Mouse (Mus musculus) thymus, adult 2 months (tissue): ENCODE results near the gene Actl11. TPM values are rescaled to one million over a fixed set of nuclear protein-coding genes. Genes with fewer than 3 reads are reported as not detected.
A peak's percentile ranks its signal among the peaks of the same experiment; 100 is the strongest.

Experiments used
- DNase-seq: peaks from one replicate; pipeline ENCODE4 v3.0.0; 2021
- H3K27ac ChIP-seq: fragments of 200-500 bp; 2 replicates; pipeline ENCODE4 v1.5.1; 2012; ENCODE audit warnings: low read length, control low read depth; ENCODE audit not compliant: control insufficient read depth, insufficient read depth
- H3K27me3 ChIP-seq: fragments of 200-500 bp; 2 replicates; pipeline ENCODE4 v1.6.1; 2012; ENCODE audit warnings: mild to moderate bottlenecking, low read length, moderate library complexity, mixed read lengths; ENCODE audit not compliant: control insufficient read depth, insufficient read depth
- H3K36me3 ChIP-seq: fragments of 200-500 bp; 2 replicates; pipeline ENCODE4 v1.6.1; 2012; ENCODE audit warnings: mild to moderate bottlenecking, low read length, moderate library complexity; ENCODE audit not compliant: control insufficient read depth, insufficient read depth
- H3K4me1 ChIP-seq: fragments of 200-500 bp; replicated peaks from 2 replicates; pipeline ENCODE4 v1.6.1; 2012; ENCODE audit warnings: low read length; ENCODE audit not compliant: control insufficient read depth, insufficient read depth
- H3K4me3 ChIP-seq: fragments of 200-500 bp; 2 replicates; pipeline ENCODE4 v1.5.1; 2012; ENCODE audit warnings: mild to moderate bottlenecking, low read length, control low read depth, moderate library complexity; ENCODE audit not compliant: control insufficient read depth, insufficient read depth
- CTCF ChIP-seq: fragments of 200-500 bp; IDR thresholded peaks from 2 replicates; pipeline ENCODE4 v1.5.1; 2012; ENCODE audit warnings: mild to moderate bottlenecking, control low read depth, low read length, moderate library complexity, borderline replicate concordance; ENCODE audit not compliant: control insufficient read depth, poor library complexity, insufficient read depth; ENCODE audit errors: extremely low read depth
- POLR2A ChIP-seq: fragments of 200-500 bp; IDR thresholded peaks from 2 replicates; pipeline ENCODE4 v1.6.1; 2012; ENCODE audit warnings: mild to moderate bottlenecking, low read length, control low read depth, moderate library complexity; ENCODE audit not compliant: control insufficient read depth, poor library complexity, insufficient read depth; ENCODE audit errors: extremely low read depth
- WGBS: fragments of 180-500 bp; shearing (Covaris S2); methylation state at CpG from one replicate; pipeline ENCODE4 v1.1.7; 2018; 5-methylcytosine and 5-hydroxymethylcytosine counted together
- polyA plus RNA-seq: library from polyadenylated mRNA; depleted of rRNA; stranded (reverse); fragments of >200 nt; gene quantifications from 2 replicates; pipeline ENCODE4 v1.2.3, GENCODE M21; 2012

Gene Actl11
- polyA plus RNA-seq, 1 experiment = 0.11 TPM

GRCm38 (mm10) chr9:107918884-107919283 lies 9.4 kb upstream of the Actl11 start:
- no peaks in the 10 kb centered on the region for H3K27me3 ChIP-seq
- H3K36me3 ChIP-seq = no peaks in the 10 kb centered on the region
- H3K4me3 ChIP-seq = no peak overlapping the region
- 93% methylated on average over 6 of the region's 6 CpGs for WGBS
- H3K27ac ChIP-seq = no peak overlapping the region
- H3K4me1 ChIP-seq = peaks cover 14% of the 10 kb centered on the region
- no peak for DNase-seq
- TF ChIP-seq CTCF (no peak), POLR2A (no peak)

DNA sequence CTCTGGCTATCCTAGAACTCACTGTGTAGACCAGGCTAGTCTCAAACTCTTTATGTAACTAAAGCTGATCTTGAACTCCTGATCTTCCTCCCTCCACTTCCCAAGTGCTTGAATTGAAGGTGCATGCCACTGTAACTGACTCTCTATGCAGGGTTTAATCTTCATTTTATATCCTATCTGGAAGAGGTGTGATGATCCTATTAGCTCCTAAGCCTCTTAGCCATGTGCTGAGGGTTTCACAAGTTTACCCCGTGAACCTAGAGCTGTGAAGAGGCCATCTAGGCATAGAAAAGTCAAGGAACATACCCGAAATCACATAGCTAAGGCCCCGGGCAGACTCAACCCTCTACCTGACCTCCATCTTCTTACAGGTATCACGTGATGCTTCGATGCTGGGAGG lies 8.8 kb upstream of the Actl11 start:
- no peak overlapping the region for H3K4me3 ChIP-seq
- no peak for DNase-seq
- WGBS = 91% methylated on average over 5 of the region's 5 CpGs
- no peak for TF ChIP-seq POLR2A
- TF ChIP-seq CTCF = no peak
- H3K27ac ChIP-seq = no peak overlapping the region
- H3K4me1 ChIP-seq = peaks cover 19% of the 10 kb centered on the region
- H3K27me3 ChIP-seq = no peaks in the 10 kb centered on the region
- H3K36me3 ChIP-seq = no peaks in the 10 kb centered on the region

- WGBS = 71% methylated on average over 7 of the region's 7 CpGs
- no peaks in the 10 kb centered on the region for H3K27me3 ChIP-seq
Measured at GRCm38 (mm10) chr9:107923021-107923420, 5.2 kb upstream of the Actl11 start.

DNA sequence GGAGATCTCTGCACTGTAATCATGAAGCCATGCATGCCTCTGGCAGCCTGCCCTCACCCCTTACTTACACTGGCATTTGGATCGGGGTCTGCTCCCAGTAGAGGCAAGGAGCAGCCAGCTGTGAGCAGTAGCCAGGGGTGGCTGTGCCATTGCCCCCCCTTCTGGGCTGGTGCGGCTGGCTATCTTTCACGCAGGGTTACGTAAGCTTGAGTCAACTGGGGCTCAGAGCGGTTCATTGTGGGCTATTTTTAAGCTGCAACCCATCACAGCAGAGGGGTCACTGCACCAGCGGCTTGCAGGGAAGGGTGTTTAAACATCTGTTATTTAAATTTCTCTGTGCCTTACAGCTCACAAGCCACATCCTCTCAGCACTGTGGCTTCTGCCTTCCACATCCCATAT lies 4.3 kb upstream of the Actl11 start:
- no peak overlapping the region for H3K27ac ChIP-seq
- 10% methylated on average over 6 of the region's 6 CpGs for WGBS
- no peaks in the 10 kb centered on the region for H3K27me3 ChIP-seq
- TF ChIP-seq POLR2A (no peak), CTCF (no peak)
- H3K4me3 ChIP-seq = no peak overlapping the region
- no peaks in the 10 kb centered on the region for H3K36me3 ChIP-seq
- peaks cover 9% of the 10 kb centered on the region for H3K4me1 ChIP-seq
- DNase-seq = no peak

More at GRCm38 (mm10) chr9:107923021-107923420, 5.2 kb upstream of the Actl11 start:
- no peaks in the 10 kb centered on the region for H3K36me3 ChIP-seq
- no peak overlapping the region for H3K27ac ChIP-seq
- H3K4me1 ChIP-seq = peaks cover 9% of the 10 kb centered on the region
- DNase-seq = peak; percentile 64
- H3K4me3 ChIP-seq = no peak overlapping the region
- TF ChIP-seq CTCF (peak; percentile 71), POLR2A (no peak)

DNA sequence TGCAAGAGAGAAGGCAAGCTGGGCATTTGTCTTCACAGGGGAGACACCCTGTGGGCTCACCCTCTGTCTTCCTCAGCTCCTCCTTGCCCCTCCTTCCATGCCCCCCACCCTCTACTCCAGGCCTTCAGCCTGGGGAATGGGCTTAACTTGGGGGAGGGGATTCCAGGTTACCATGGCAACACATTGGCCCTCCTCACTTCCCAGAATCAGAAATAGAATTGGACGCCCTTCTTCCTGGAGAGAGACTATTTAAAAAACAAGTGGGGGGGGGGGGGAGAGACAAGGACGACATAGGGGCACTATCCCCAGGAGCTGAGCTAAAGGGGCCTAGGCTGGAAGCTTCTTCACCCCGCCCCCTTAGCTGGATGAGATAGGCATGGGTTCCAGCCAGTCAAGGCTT lies 3.0 kb upstream of the Actl11 start:
- peaks cover 9% of the 10 kb centered on the region for H3K4me1 ChIP-seq
- 76% methylated on average over 3 of the region's 3 CpGs for WGBS
- no peaks in the 10 kb centered on the region for H3K27me3 ChIP-seq
- H3K4me3 ChIP-seq = no peak overlapping the region
- no peak overlapping the region for H3K27ac ChIP-seq
- H3K36me3 ChIP-seq = no peaks in the 10 kb centered on the region
- no peak for DNase-seq
- TF ChIP-seq POLR2A = no peak
- no peak for TF ChIP-seq CTCF

DNA sequence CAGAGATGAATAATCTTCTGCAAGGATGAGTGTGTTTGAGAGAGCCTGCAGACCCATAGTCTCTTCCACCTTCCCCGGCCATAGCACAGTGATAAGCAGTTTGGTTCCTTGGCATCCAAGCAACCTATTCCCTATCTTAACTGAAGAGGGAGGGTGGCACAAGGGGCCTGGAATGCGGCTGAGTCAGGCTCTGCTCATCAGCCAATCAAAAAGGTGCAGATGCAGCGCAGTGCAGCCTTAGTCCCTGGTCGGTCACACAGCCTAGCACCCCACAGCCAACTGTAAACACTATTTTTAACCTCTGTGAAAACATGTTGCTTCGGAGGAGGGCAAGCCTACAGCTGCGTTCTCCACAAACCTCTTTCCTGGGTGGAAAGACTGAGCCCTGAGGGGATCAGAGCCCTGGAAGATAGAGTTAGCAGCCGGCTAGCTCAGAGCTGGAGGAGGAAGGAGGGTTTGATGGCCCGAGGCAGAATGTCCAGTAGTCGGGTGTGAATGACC lies 1.3 kb upstream of the Actl11 start:
- H3K27ac ChIP-seq = no peak overlapping the region
- no peak for DNase-seq
- H3K4me1 ChIP-seq = peaks cover 9% of the 10 kb centered on the region
- H3K36me3 ChIP-seq = no peaks in the 10 kb centered on the region
- no peaks in the 10 kb centered on the region for H3K27me3 ChIP-seq
- 81% methylated on average over 9 of the region's 9 CpGs for WGBS
- no peak for TF ChIP-seq POLR2A
- TF ChIP-seq CTCF = no peak
- H3K4me3 ChIP-seq = no peak overlapping the region

DNA sequence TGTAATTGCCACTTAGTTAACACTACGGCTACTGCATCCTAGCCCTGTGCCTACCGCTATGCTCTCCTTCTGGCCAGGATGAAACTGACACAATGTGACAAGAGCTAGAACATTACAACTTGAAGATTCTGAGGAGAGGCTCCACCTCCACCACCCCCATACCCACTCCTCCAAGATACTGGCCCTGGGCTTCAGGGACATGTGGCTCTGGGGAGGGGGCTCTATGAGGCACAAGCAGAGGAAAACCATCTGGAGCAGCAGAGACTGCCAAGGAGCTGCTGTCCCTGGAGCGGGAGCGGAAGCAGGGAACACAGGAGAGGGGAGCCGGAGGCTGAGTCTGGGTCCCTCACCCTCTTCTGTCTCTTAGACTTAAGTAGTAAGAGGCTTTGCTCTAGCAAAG lies 520 bp upstream of the Actl11 start:
- no peak for DNase-seq
- Histone ChIP-seq H3K27ac (no peak overlapping the region), H3K27me3 (no peaks in the 10 kb centered on the region), H3K36me3 (no peaks in the 10 kb centered on the region), H3K4me3 (no peak overlapping the region), H3K4me1 (peaks cover 9% of the 10 kb centered on the region)
- TF ChIP-seq POLR2A (no peak), CTCF (no peak)
- WGBS = 98% methylated on average over 5 of the region's 5 CpGs
